Mouse (Mus musculus) skeletal muscle tissue, adult 2 months (tissue): Measurements from ENCODE around the gene Anks1b.

Source experiments
- DNase-seq: peaks from one replicate; pipeline ENCODE4 v3.0.0-alpha.2; 2012; ENCODE audit warnings: low read depth, low spot score

The Anks1b gene

DNA sequence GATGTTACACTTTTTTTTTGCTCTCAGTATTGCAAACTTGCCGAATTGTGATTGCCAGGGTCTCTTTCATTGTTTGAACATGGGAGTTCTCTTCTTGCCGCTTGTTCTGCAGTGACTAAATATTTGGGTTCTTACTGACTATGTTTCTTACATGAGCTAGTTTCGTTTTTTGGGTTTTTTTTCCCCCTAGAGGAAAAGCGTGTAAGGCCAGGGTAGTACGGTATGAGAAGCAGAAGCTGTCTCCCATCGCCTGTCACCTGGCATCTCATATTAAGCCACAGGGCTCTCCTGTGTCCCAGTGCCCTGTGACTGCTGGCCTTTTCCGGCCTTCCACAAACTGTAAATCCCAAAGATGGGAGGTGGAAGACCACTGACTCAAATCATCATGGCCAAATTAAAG is 979.1 kb downstream of the Anks1b start:
- DNase-seq = no peak

GRCm38 (mm10) chr10:90856668-90857067 is 983.4 kb downstream of the Anks1b start:
- no peak for DNase-seq

DNA sequence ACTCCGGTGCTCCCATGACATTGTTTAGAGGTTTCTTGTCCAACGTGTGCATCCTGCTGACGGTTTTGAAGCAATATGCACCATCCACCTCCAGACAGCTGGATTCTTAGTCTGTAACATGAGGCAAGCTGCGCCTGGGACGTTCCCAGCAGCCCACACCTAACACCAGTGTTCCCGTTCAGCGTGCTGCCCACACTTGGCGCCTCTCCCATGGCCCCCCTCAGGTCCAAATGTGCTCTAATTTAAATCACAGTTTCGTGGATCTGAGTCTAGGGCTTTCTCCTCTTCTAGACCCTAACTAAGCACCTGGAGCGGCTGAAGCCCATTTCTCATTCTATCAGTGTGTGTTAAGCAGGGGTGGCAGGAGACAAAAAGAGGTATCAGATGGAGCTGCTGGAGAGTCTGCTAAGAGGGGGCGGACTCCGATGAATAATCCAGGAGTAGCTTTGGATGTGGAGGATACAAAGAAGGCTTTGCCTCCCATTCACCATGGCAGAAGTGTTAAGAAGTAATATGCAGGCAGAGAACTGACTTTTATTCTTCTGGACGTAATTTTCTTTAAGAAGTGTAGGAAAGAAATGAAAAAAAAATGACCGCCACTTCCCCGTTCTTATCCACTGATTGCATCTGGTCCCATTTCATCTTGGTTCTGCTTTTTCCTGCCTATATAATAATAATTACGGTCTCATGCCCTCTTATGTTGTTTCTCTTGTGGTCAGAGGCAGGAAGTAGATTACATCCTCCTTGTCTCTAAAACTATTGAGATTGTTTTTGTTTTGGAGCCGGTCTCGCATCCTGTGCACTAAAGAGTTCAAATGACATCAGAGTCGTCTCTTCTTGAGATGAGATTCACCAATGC is 986.6 kb downstream of the Anks1b start:
- no peak for DNase-seq

- no peak for DNase-seq
These were observed 990.7 kb downstream of the Anks1b start for GRCm38 (mm10) chr10:90863881-90864598.

GRCm38 (mm10) chr10:90864599-90864889 is 991.2 kb downstream of the Anks1b start:
- DNase-seq = no peak

DNA sequence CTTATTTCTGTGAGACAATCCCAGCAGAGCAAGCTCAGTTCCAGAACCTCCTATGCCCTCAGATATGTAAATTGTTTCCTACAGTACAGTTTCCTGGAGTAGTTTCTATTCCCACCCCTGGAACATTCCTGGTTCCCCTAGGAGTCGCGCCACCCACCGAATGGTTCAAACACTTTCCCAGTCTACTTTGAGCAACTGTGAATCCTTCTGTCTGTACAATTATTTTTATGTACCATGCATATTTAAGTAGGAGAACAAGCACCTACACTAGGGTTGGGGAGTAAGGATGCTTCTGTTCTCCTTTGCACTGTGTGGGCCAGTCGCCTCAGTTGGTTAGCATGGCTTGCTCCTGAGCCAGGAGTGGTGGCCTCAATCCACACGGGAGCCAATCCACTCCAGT is 999.9 kb downstream of the Anks1b start:
- DNase-seq = no peak

DNA sequence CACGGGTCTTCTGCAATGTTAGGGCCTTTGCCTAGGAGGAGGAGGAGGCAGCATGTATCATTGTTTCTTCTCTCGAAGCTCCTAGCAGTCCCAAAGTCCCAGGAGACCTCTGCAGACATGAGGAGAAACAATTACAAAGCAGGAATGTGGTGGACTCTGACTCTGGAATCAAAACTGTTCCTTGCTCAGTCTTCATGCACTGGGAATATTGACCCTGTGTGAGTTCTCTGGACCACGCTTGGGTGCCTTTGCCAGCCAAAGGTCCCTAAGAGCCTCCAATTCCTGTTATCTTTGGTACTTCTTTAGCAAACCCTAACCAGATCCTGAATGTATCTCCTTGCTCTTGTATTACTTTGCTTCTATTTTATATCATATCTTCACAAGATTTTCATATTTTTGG is 1000.9 kb downstream of the Anks1b start:
- DNase-seq = no peak

GRCm38 (mm10) chr10:90880854-90881560 is 1007.7 kb downstream of the Anks1b start:
- DNase-seq = no peak

DNA sequence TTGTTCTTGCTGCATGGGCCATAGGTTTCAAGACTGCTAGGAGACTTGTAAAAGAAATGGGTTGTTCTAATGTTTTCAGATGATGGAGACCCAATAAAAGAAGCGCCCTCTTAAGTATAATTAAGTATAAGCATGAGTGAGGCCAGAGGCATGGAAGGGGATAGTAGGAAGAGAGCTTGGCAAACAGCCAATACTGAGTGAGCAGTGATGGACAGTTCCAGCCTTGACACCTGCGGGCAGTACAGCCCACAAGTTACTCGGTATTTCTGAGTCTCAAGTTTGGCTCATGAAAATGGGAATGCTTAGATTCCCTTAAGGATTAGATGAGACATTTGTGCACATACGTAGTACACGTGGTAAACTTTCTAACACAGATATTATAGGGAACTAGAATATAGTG is 1016.3 kb downstream of the Anks1b start:
- no peak for DNase-seq

- DNase-seq = no peak
These were observed 1019.4 kb downstream of the Anks1b start for GRCm38 (mm10) chr10:90892728-90893127.

GRCm38 (mm10) chr10:90897894-90898293 is 1024.6 kb downstream of the Anks1b start:
- DNase-seq = no peak

DNA sequence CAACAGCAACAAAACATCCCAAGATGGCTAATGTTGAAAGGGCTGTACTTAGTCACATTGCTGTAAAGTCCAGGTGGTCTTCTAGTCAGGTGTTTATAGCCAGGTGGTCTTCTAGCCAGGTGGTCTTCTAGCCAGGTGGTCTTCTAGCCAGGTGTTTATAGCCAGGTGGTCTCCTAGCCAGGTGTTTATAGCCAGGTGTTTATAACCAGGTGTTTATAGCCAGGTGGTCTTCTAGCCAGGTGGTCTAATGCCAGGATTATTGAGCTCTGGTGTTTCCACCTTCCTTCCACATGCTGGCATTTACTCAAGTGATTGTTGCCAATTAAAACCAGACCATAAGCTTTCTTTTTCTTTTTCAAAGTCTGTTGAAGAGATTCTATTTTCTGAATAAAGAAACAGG is 1030.9 kb downstream of the Anks1b start:
- DNase-seq = no peak

DNA sequence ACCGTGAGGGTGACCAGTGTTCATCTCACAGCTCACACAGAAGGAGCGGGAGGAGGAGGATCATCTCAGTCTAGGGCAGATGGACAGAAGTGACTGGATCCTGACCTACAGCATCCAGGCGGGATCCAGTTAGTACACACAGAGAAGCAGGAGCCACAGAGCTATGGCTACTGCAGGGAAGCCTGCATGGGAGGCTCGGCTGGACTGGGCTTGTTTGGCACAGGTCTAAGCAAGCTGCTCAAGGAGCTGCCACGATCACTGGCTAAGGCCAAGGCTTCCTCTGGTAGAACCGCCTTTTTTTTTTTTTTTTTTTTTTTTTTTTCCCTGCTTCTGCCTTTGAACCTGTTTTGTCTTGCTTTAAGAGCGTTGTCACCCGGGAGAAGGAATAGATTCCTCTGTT is 1034.1 kb downstream of the Anks1b start:
- no peak for DNase-seq

DNA sequence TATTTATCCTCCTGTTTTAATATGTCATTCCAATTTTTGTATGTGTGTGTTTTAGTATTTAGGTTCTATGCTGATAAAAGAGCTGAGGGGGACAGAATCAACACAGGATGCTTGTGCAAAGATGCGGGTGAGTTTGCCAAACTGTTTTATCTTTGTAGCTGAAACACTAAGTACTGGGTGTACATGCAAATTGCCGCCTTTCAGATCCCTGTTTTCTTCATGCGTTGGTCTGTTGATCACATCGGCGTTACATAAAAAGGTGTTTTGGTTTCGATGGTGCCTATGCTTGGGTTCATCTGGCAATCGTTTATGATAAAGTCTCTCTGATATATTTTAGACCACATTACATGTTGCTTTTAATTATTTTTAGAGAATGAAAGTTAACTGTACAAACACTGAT is 1050.2 kb downstream of the Anks1b start:
- no peak for DNase-seq

GRCm38 (mm10) chr10:90933088-90933487 is 1059.8 kb downstream of the Anks1b start:
- DNase-seq = peak; percentile 13

DNA sequence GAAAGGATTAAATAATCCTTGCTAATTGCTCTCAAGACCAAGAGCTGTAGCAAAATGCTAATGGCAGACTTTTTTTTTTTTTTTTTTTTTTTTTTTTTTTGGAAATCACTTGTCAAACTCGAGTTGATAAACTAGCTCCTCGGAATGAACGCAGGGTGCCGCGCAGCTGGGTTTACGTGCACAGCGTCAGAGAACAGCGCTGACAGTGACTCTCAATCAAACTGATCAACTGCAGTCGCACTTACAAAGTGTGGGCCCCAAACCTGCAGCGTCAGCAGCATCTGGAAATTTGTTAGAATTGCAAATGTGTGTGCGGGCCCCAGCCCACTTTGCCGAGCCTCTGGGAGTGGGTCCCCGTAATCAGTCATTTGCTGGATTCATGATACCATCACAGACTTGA is 1061.4 kb downstream of the Anks1b start:
- no peak for DNase-seq

- no peak for DNase-seq
These were observed 1064.6 kb downstream of the Anks1b start for GRCm38 (mm10) chr10:90937721-90938460.

GRCm38 (mm10) chr10:90940521-90941520 is 1067.5 kb downstream of the Anks1b start:
- DNase-seq = peak; percentile 34

- DNase-seq = peak; percentile 51
These were observed 1068.8 kb downstream of the Anks1b start for GRCm38 (mm10) chr10:90942001-90942700.

GRCm38 (mm10) chr10:90947043-90947442 is 1073.7 kb downstream of the Anks1b start:
- no peak for DNase-seq
